Mouse (Mus musculus) T-helper 1 cell (primary cell): ENCODE results near the gene Anks1b.

Experiments
- in situ Hi-C: fragments of 300-600 bp; cut with MboI, MseI; formaldehyde crosslinking; loops from one replicate; pipeline ENCODE4 v1.15.1; 2025; ENCODE audit warnings: high pct_unique_total_duplicates

Anks1b gene

GRCm38 (mm10) chr10:90851999-90852398 is 978.7 kb downstream of the Anks1b start:
- in situ Hi-C loops, result no loop called here

- in situ Hi-C loops, result no loop called here
Observed at GRCm38 (mm10) chr10:90852432-90852831, 979.1 kb downstream of the Anks1b start.

- in situ Hi-C loops, result no loop called here
Observed at GRCm38 (mm10) chr10:90856668-90857067, 983.4 kb downstream of the Anks1b start.

DNA sequence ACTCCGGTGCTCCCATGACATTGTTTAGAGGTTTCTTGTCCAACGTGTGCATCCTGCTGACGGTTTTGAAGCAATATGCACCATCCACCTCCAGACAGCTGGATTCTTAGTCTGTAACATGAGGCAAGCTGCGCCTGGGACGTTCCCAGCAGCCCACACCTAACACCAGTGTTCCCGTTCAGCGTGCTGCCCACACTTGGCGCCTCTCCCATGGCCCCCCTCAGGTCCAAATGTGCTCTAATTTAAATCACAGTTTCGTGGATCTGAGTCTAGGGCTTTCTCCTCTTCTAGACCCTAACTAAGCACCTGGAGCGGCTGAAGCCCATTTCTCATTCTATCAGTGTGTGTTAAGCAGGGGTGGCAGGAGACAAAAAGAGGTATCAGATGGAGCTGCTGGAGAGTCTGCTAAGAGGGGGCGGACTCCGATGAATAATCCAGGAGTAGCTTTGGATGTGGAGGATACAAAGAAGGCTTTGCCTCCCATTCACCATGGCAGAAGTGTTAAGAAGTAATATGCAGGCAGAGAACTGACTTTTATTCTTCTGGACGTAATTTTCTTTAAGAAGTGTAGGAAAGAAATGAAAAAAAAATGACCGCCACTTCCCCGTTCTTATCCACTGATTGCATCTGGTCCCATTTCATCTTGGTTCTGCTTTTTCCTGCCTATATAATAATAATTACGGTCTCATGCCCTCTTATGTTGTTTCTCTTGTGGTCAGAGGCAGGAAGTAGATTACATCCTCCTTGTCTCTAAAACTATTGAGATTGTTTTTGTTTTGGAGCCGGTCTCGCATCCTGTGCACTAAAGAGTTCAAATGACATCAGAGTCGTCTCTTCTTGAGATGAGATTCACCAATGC is 986.6 kb downstream of the Anks1b start:
- in situ Hi-C loops, result no loop called here

GRCm38 (mm10) chr10:90863881-90864598 is 990.7 kb downstream of the Anks1b start:
- in situ Hi-C loops, result no loop called here

DNA sequence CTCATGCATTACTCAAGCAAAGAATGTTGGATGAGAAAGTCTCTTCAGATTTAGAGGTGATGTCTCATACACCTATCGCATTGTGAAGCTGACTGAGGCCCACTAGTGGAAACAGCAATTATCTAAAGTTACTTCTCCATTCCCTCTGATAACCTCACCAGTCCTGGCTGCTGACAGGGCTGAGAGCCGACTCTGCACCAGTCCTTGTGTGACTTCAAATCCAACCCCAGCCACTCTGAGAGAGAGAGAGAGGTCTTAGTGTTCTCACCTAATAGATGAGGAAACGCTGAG is 991.2 kb downstream of the Anks1b start:
- in situ Hi-C loops, result no loop called here

- in situ Hi-C loops, result no loop called here
Observed at GRCm38 (mm10) chr10:90873204-90873603, 999.9 kb downstream of the Anks1b start.

- in situ Hi-C loops, result no loop called here
Observed at GRCm38 (mm10) chr10:90874166-90874565, 1000.9 kb downstream of the Anks1b start.

GRCm38 (mm10) chr10:90880854-90881560 is 1007.7 kb downstream of the Anks1b start:
- in situ Hi-C loops, result no loop called here

- in situ Hi-C loops, result no loop called here
Observed at GRCm38 (mm10) chr10:90889566-90889965, 1016.3 kb downstream of the Anks1b start.

DNA sequence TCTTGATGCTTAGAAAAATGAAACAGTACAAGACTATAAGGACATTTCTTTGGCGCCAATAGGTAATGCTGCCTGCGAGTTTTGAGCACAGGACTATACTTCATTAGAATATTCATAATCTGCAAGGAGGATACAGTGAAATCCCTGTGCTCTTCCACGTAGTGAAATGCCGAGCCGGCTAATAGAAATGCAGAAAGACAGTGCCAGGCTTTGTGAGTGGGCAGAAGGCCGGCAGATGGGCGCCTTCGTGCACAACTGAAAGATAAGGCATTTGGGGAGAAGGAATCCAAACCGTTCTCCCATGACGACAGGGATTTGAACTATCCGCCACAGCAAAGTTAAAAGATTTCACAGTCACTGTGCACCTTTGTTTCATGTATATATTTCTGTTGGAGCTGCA is 1019.4 kb downstream of the Anks1b start:
- in situ Hi-C loops, result no loop called here

DNA sequence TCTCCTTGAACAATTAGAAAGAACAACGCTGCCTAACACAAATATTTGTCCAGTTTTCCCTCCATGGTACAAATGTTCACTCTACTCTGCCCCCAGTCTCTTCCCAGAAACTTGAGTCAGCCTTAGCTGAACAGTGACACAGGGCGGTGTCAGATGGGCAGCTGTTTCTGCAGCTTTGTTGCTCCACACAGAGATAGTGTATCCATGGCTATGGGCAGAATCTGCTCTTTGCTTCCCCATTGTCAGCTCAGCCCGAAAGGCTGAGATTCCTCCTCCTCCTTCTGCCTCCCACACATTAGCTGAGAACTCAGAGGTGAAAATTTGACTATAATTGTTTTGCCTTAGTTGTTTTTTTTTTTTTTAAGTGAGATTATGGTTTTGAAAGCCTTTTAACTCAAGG is 1024.6 kb downstream of the Anks1b start:
- in situ Hi-C loops, result no loop called here

DNA sequence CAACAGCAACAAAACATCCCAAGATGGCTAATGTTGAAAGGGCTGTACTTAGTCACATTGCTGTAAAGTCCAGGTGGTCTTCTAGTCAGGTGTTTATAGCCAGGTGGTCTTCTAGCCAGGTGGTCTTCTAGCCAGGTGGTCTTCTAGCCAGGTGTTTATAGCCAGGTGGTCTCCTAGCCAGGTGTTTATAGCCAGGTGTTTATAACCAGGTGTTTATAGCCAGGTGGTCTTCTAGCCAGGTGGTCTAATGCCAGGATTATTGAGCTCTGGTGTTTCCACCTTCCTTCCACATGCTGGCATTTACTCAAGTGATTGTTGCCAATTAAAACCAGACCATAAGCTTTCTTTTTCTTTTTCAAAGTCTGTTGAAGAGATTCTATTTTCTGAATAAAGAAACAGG is 1030.9 kb downstream of the Anks1b start:
- in situ Hi-C loops, result no loop called here

DNA sequence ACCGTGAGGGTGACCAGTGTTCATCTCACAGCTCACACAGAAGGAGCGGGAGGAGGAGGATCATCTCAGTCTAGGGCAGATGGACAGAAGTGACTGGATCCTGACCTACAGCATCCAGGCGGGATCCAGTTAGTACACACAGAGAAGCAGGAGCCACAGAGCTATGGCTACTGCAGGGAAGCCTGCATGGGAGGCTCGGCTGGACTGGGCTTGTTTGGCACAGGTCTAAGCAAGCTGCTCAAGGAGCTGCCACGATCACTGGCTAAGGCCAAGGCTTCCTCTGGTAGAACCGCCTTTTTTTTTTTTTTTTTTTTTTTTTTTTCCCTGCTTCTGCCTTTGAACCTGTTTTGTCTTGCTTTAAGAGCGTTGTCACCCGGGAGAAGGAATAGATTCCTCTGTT is 1034.1 kb downstream of the Anks1b start:
- in situ Hi-C loops, result no loop called here

- in situ Hi-C loops, result no loop called here
Observed at GRCm38 (mm10) chr10:90923476-90923875, 1050.2 kb downstream of the Anks1b start.

DNA sequence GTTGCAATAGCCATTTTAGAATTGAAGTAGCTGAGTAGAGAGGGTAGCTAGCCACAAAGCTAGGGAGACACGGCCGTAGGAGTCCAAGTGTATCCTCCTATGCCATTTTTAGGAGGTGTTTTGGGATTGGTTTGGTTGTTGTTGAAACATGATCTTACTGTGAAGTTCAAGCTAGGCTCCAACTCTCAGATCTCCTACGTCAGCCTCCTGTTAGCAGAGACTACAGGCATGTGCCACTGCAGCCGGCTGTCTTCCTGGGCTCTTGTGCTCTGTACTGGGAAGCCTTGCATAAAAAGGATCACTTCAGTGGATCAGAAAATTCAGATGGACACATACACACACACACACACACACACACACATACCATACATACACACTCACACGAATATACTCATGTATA is 1059.8 kb downstream of the Anks1b start:
- in situ Hi-C loops, result no loop called here

DNA sequence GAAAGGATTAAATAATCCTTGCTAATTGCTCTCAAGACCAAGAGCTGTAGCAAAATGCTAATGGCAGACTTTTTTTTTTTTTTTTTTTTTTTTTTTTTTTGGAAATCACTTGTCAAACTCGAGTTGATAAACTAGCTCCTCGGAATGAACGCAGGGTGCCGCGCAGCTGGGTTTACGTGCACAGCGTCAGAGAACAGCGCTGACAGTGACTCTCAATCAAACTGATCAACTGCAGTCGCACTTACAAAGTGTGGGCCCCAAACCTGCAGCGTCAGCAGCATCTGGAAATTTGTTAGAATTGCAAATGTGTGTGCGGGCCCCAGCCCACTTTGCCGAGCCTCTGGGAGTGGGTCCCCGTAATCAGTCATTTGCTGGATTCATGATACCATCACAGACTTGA is 1061.4 kb downstream of the Anks1b start:
- in situ Hi-C loops, result no loop called here

GRCm38 (mm10) chr10:90937721-90938460 is 1064.6 kb downstream of the Anks1b start:
- in situ Hi-C loops, result no loop called here

GRCm38 (mm10) chr10:90940521-90941520 is 1067.5 kb downstream of the Anks1b start:
- in situ Hi-C loops, result no loop called here

DNA sequence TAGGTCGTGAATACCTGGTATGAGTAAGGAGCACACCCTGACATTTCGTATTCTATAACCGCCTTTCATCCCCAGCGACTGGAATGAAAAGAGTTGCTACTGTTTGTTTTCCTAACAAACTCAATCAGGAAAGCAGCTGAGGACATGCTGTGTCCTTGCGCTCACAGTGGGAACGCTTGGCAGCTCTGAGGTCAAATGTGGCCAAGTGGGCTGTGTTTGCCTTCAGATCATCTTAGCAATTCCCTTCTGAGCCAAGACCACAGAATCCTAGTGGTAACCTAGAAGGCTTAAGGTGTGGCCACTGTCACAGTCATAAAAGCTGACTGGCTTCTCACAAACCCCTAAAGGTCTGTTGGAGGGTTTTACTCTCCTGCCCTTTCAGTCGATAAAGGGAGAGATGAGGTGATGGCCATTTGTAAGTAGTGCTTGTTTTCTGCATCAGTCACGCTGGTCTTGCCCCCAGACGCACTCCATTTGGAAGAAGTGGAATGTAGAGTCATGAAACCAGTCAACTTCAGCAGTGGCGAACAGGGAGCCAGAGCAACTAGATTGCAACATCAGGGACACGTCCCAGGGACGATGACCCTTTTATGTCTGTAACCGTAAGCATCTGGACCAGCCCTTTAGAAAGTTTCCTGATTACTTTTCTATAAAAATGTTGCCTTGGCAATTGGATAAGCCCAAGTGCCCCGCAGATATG is 1068.8 kb downstream of the Anks1b start:
- in situ Hi-C loops, result no loop called here
